Mouse (Mus musculus) layer of hippocampus, postnatal 25 days (tissue): ENCODE results near the gene Msh4. TPM values are rescaled to one million over a fixed set of nuclear protein-coding genes. Genes with fewer than 3 reads are reported as not detected.
"Not testable (repeated sequence)": the region's sequence is repeated elsewhere in the genome, so short reads cannot be mapped to it uniquely, and the experiment has no call there.

Experiments
- DNase-seq, 2 experiments: peaks; one replicate each; pipeline ENCODE4 v3.0.0; 2022; ENCODE audit warnings: mixed read lengths in 2 of 2, low spot score in 1 of 2; ENCODE audit errors: extremely low spot score in 1 of 2
- total RNA-seq, 2 experiments: library from RNA; stranded (reverse); gene quantifications; 2 replicates each; pipeline ENCODE4 v1.2.3; 2021

Msh4 gene
- total RNA-seq, 2 experiments from 2014 or later: 0.26 to 0.27 TPM

DNA sequence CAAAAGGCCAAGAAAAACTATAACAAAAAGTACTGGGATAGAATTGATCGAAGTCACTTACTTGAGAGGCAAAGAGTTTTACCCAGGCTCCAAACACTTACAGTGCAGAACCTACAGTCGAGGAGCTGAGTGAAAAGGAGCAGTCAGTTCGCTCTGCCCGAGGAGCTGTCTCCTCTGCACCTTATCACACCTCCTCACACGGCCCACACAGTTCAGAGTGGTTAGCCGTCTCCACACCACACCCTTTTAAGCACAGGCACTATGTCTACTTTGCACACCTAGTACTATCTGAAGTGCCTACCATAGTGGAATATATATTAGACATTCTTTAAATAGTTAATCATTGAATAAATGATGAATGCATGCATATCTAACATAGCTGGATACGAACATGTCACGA is 53.7 kb downstream of the Msh4 start:
- DNase-seq: no peak

DNA sequence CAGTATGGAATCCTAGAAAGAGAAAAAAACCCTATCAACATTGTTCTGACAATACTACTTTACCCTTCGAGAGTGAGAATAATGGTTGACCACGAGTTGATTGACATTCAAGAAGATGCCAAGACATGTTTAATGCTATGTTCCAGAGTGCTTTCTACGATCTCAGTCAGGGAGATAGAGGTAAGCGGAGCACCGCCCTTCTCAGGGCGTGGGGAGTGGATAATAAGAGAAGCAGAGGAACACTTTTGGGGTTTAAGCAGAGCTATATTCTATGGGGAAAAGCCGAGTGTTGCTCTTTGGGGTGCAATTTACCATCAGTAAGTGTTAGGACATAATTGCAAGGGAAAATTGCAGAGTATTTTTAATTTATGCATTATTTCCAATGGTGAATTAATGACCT is 55.2 kb downstream of the Msh4 start:
- DNase-seq: no peak

DNA sequence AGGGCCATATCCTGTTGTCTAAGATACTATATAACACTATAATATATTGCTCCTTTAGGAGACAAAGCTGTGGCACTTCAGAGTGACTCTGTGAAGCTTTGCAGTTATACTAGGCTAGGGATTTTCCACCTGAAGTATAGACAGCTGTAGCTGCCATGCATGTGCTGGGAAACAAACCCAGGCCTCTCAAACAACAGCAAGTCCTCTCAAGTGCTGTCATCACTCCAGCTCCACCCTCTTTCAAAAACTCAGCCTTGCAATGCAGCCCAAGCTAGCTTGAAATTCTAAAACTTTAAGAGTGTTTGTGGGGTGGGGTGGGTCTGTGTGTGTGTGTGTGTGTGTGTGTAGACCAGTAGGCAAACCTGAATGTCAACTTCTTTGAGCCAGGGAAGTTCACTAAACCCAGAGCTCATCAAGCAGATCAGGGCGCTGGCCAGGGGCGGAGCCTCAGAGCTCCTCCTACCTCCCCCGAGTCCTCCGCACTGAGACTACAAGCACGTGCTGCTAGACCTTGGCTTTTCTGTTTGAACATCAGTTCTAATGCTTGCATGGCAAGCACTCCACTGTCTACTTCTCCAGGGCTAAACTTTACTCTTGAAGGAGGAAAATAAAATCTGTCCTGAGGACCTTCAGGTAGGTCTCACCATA is 56.4 kb downstream of the Msh4 start:
- no peak for DNase-seq

DNA sequence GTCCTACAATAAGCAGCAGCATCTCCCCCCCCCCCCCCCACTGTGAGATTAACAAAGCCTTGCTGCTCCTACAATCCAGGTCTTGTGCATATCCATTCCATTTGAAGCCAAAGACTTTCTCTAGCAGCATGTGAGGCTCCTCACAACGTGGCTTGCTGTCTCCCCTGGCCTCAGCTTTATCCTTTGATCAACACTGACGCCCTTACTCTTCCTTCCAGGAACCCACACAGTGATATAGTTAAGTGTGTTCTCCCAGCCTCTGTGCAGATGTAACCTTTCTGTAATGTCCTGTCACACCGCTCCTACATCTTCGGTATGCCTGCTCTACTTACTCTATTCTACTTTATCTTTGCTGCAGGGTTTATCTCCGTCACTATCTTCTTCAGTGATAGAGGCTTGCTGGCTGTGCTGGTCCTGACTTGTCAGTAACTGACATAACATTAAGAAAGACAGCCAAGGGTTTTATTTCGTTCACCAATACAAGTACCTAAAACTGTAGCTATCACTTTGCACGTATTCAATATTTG is 58.7 kb downstream of the Msh4 start:
- DNase-seq: no peak

DNA sequence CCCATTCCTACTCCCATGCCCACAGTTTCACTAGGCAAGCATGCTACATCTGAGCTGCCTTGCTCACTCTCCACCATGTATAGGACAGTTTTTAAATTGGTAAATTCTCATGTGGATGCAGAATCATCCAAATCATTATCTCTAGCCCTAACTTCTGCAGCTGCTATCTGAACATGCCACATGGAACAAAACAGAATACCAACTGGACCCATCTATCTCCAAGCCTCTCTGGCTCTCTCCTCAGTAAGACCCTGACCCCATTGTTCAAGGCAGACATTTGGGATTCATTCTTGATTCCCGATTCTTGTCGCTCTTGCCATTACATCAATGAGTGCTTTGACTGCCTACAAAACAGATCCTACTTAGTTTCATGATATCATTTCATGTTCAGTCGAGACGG is 59.8 kb downstream of the Msh4 start:
- no peak for DNase-seq

DNA sequence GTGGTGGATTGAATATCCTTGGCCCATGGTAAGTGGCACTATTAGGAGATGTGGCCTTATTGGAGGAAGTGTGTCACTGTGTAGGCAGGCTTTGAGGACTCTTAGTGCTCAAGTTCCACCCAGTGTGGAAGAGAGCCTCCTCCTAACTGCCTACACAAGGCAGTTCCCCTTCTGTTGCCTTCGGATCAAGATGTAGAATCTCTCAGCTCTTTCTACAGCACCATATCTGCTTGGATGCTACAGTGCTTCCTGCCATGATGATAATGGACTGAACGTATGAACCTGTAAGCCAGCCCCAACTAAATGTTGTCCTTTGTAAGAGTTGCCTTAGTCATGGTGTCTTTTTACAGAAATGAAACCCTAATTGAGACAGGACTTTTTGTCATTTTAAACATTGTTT is 60.4 kb downstream of the Msh4 start:
- DNase-seq: no peak

DNA sequence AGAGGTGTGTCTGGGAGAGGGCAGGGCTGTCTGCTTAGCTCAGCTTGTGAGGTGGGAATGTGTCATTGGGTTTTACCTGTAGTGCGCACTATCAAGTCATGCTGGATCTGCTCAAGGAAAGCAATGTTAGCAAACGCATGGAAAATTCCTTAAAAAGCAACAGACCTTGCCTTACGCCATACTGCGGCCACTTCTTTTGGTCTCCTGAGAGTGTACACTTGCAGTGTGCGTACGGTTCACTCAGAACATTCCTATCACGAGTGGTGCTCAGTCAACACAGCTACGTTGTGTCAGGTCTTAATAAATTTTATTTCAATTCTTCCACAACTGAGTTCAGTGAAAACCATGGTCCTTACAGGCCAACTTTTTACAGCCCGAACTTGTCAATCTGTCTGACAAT is 61.2 kb downstream of the Msh4 start:
- no peak for DNase-seq

DNA sequence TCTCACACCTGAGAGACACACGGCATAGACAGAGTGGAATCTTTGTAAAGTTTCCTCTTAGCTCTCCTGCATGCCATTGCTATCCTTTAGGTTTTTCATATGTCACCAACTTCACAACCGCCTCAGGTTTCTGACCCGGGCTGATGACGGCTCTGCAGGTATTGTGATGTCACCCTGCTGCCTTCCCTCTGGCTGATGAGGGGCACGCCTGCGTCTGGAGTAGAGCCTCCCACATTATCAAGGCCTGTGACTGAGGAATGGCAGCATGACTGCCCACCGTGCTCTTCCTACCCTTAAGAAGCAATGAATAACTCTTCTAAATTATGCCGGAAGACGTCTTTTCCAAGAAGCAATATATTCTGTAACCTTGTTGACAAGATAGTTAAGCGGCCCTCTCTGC is 61.9 kb downstream of the Msh4 start, which contains the start of gene Asb17:
Gene Asb17, plus strand, starts transcription at position 180 of the 400 bp plus-strand sequence.
- no peak for DNase-seq

DNA sequence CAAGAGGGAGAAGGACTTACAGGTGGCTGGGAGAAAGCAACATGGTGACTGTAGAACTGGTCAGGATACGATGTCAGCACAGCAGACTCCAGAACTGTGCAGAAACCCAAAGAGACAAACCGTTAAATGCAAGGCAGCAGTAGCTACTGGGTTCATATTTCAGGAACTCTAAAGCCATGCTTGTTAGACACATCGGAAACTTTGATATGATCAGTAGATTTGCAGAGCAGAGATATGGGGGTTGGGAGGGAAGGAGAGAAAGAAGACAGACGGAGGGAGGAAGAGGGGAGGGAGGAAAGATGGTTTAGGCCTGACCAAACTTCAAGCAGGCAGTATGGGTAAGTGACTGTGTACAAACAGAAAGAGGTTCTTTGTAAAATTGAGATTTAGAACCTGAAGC is 68.3 kb downstream of the Msh4 start:
- no peak for DNase-seq

DNA sequence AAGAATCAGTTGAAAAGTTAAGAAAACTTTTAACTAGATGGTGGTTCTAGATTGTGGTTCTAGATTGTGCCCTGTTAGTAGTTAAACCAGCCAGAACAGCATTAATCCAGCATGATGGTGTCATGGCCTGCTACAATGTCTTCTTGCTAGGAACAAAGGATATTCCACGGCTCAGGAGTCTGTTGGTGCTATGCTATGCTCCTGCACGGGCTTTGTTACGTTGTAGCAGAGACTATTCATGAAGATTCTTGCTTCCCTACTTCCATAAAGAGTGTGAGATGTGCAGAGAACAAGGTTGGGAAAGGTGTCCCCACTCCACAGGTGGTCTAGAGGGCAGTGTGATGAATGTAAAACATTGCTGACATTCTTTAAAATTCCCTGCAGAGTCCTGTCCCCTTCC is 69.6 kb downstream of the Msh4 start:
- no peak for DNase-seq

DNA sequence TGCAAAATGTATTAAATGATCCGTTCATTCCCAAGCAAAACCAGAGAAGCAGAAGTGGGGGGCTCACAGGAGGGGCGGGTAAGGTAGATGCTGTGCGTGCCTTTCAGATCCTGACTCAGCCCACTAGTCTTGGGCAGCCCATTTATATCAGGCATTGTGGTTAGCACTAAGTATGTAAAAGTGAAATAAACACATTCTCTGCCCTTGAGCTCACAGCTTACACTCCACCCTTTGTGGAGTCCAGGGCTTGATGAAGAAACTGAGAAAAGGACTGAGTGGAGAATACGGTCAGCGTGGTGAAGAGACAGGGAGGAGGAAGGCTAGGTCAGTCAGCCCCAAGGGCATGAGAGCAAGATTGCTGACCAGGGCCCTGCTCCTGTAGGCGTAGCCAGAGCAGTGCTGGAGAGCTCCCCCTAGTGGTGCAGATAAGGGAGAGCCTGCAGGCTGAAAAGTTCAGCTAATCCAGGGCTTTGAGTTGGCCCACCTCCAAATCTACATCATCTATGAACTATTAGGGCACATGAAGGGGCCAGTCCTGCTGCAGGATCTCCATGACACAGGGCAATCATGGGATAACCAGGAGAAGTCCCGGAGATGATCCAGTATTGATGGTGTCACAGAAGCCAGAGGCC is 70.4 kb downstream of the Msh4 start:
- DNase-seq: peak; percentile 31 to 57

DNA sequence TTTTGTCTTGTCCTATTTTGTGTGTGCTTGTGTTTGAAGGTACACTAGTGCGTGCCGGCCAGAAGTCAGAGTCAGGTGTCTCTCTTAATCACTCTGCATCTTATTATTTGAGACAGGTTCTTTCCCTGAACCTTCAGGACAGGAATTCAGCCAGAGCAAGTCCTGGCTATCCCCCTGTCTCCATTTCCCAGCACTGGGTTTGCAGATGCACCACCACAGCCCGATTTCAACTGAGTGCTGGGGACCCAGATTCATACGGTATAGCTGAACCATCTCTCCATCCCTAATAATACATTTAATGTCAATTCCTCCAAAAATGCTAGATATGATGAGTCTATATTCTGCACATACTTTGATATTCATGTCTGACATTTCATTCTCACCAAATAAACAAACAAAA is 71.9 kb downstream of the Msh4 start:
- DNase-seq: no peak

DNA sequence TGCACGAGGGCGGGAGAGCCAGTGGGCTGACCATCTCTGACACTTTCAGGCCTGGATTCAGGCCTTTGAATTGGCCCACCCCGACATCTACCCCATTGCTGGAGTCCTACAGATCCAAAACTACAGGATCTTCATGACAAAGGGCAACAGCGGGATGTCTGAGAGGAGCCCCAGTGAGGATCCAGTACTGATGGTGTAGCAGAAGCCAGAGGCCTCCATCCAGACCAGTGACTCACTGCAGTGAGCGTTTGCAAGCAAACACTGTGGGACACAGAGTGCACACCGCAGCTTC is 73.3 kb downstream of the Msh4 start:
- DNase-seq: no peak

DNA sequence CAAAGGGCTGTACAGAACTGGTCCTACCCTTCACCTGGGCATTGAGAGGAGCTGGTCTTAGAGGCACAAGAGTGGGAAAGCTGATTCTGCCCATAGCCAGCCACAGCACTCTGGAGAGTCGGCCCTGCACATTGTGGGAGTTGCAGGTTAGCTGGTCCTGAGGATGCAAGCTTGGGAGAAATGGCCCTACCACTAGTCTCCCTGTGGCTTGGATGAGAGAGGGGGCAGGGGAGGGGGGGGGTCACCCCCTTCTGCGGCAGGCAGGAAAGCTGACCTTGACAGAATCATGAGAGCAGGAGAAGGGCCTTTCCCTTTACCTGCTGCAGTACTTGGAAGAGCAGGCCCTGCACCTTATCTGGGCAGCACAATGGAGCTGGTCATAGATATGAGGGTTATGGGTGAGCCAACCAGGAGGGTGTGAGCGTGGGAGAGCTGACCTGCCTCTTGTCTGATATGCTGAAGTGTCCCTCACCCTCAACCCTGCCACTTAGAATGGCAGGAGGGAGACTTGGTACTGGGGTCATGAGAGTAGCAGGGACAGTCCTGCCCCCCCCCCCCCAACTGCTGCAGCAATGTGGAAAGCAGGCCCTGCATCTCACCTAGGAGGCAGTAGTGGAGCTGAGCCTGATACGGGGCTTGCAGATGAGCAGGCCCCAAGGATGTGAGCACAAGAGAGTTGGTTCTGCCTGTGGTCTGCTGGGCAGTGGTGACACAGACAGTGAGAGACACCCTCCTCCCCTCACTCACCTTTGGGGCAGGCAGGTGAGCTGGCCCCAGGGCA is 73.9 kb downstream of the Msh4 start:
- no peak for DNase-seq

DNA sequence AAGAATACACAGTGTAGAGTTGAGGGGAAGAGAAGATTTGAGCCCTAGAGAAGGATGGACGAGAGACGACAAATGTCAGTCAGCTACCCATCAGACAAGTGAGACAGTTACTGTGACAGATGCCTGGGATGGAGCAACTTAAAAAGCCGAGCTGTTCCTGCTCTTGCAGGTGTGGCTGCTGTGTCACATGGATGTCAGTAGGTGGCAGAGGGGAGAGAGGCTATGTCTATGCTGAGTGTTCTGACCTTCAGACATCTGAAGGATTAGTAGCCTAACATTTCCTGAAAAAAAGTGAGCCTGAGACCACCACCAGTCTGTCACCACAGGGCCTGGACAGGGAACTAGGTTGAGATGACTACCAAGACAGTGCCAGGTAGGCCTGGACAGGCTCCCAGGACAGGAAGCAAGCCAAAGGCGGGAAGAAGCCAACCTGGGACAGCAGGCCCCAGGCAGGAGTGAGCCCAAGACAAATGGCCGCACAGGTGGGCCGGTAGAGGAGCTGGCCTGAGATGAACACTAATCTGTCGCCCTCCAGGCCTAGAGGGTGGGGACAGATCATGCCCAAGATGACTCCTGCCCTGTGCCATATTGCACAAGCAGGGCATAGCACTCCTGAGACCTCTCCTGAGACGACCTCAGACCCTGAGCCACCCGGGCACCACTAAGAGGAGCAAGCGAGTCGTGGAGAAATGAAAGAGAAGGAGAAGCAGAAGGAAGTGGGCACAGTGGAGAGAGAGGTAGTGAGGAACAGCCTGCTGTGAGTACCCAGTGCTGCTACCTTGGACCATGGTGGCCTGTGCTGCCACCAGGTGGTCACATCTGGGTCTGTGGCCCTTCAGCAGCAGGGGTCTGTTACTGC is 74.7 kb downstream of the Msh4 start:
- no peak for DNase-seq

DNA sequence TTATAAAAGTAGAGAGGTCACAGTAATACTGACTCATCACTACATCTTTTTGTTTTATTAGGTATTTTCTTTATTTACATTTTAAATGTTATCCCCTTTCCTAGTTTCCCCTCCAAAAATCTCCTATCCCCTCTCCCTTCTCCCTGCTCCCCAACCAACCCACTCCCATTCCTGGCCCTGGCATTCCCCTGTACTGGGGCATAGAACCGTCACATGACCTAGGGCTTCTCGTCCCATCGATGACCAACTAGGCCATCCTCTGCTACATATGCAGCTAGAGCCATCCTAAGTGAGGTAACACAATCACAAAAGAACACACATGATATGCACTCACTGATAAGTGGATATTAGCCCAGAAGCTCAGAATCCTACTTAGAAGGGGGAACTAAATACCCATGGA is 76.2 kb downstream of the Msh4 start:
- not testable (repeated sequence) for DNase-seq

DNA sequence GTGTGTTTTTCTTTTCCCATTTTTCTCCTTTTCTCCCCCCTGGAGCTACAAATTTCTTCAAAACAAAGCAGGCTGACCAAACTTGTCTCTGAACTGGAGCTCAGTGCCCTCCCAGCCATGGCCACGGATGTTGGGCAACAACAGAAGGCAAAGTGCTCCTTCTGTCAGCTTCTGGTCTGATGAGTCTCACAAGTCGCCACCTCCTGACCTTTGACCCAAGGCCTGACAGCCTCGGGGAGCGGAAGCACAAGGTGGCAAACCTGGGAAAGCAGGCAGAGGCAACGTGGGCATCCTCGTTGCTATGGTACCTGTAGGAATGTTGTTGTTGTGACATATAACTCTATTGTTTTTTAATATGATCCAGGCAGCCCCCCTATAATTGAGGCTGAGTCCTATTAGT is 79.3 kb downstream of the Msh4 start:
- no peak for DNase-seq

DNA sequence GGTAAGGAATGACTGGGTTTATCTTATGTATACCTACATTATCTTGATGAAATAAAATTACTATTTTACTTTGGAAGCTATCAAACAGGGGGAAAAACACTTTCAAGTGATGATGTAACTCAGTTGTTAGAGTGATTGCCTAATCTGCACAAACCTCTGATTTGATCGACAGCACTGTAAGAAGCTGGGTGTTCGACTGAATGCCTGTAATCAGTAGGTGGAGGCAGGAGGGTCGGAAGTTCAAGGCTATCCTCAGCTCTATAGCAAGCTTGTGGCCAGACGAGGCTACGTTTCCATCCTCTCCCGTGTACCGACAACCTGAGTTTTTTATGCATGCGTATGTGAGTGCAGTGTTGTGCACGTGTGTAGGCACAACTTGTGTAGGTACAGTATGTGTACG is 80.7 kb downstream of the Msh4 start:
- DNase-seq: no peak

DNA sequence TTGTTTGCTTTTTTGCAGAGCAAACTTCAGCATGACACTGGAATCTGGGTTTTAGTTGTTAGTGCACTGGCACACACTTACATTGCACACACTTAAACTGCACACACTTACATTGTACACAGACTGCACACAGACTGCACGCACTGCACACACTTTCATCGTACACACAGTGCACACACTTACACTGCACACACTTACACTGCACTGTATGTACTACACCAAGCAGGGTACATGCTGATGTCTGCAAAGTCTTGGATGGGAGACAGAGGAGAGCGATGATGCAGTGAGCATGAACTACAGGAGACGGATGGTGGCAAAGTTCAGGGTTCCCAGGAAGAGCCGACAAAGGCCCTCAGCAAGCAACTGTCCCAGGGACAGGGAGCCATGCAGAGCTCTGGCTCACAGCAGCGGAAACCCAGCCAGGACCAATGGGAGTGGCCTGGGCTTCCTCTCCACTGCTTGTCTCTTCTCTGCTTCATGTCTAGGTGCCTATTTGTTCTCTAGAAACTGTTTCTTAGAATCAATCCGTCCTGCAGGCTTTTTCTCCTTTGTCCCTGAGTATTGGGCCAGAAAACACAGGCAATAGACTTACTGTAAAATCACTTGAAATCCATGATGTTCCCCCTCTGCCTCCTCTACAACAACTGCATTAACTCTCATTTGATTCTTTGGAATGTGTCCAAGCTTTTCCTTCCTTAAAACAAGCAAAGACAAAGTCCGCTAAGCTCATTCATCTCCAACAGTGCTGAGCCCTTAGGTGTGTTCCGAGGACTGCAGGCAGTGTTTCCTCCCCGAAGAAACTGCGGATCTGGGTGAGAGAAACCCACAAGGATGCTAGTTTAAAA is 82.0 kb downstream of the Msh4 start:
- DNase-seq: no peak

DNA sequence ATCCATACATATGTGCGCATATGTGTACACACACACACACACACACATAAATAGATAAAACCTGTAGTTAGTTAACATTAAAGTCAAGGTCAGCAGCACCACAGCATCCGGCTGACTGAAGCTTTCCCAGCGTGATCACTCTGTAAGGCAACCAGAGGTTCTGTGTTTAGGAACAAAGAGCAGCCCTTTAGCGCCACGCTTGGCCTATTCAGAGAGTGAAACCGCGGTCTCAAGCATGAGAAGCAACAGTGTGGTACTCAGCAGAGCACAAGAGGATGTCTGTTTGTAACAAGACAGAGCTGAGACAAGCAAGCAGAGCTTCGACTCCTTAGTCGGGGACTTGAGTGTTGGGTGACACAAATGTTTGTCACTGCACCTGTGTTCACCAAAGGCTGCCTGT is 86.5 kb downstream of the Msh4 start:
- no peak for DNase-seq
